Mouse (Mus musculus): ENCODE data around the gene Jag1. TPM values are rescaled to one million over a fixed set of nuclear protein-coding genes. Genes with fewer than 3 reads are reported as not detected.
A peak's percentile ranks its signal among the peaks of the same experiment; 100 is the strongest.

The Jag1 gene
- polyA plus RNA-seq (2015; fragmentation: Nextera tagmentation; extraction: Ambion mirVana), result 14.8 and 15.4 TPM in 2 replicates

GRCm38 (mm10) chr2:137116025-137116674 lies at the start of gene Jag1:
Gene Jag1 (minus strand): TSS chr2:137116644.
- H3K4me1 ChIP-seq (ENCODE audit: insufficient read depth, low read depth, low read length), result no peaks in the 10 kb centered on the region; the same call in 1 of the 2 replicates
- H3K36me3 ChIP-seq (ENCODE audit: insufficient read depth, low read length), result no peaks in the 10 kb centered on the region
- peak within 1 kb of the TSS; percentile 93 for H3K4me2 ChIP-seq (replicated peaks; ENCODE audit: low read depth, low read length)
- TF ChIP-seq CTCF (IDR thresholded peaks at IDR 0.05) (no peak), EP300 (IDR thresholded peaks at IDR 0.05) (no peak)
- H3K27ac ChIP-seq (ENCODE audit: low read length), result peak within 1 kb of the TSS; percentile 98
- H3K9me3 ChIP-seq (ENCODE audit: low read length), result no peaks in the 10 kb centered on the region
- peak within 1 kb of the TSS; percentile 70 for H3K9ac ChIP-seq (replicated peaks; ENCODE audit: low read depth)
- DNase-seq (ENCODE audit: low spot score), result peak; percentile 40
- no peaks in the 10 kb centered on the region for H3K27me3 ChIP-seq (replicated peaks; ENCODE audit: insufficient read depth, low read length)
- 1% methylated on average over 56 of the region's 59 CpGs for WGBS
- H3K4me3 ChIP-seq (ENCODE audit: low read depth, low read length), result peak within 1 kb of the TSS; percentile 83
- no peak for ATAC-seq

GRCm38 (mm10) chr2:137156018-137156417 lies 39.6 kb upstream of the Jag1 start:
- 59% methylated on average over 1 of the region's 1 CpGs for WGBS
- TF ChIP-seq CTCF (IDR thresholded peaks at IDR 0.05) (no peak), EP300 (IDR thresholded peaks at IDR 0.05) (no peak)
- no peak overlapping the region for H3K4me2 ChIP-seq (replicated peaks; ENCODE audit: low read depth, low read length)
- H3K9ac ChIP-seq (replicated peaks; ENCODE audit: low read depth), result no peak overlapping the region
- DNase-seq (ENCODE audit: low spot score) (no peak), ATAC-seq (no peak)
- H3K36me3 ChIP-seq (ENCODE audit: insufficient read depth, low read length), result no peaks in the 10 kb centered on the region
- no peak overlapping the region for H3K4me3 ChIP-seq (ENCODE audit: low read depth, low read length)
- H3K4me1 ChIP-seq (ENCODE audit: insufficient read depth, low read depth, low read length), result no peaks in the 10 kb centered on the region
- no peaks in the 10 kb centered on the region for H3K9me3 ChIP-seq (ENCODE audit: low read length)
- no peaks in the 10 kb centered on the region for H3K27me3 ChIP-seq (replicated peaks; ENCODE audit: insufficient read depth, low read length)
- no peak overlapping the region for H3K27ac ChIP-seq (ENCODE audit: low read length)

DNA sequence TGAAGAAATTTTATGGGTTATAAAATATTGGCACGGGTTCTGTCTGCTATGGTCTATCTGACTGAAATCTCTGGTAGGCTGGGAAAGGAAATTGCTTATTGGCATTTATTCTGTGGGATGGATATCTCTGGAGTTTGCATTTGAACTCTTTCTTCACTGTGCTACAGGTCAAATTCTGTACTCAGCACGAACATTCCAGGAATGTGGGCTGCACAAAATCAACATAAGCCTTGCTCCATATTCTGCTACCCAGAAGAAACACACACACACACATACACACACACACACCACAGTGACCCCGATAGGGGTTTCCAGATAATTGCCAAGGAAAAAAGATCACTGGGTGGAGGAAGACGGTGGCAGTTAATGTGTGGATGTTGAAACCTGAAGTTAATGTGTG lies 37.4 kb upstream of the Jag1 start:
- DNase-seq (ENCODE audit: low spot score), result no peak
- ATAC-seq, result no peak
- Histone ChIP-seq H3K27ac (ENCODE audit: low read length) (no peak overlapping the region), H3K27me3 (replicated peaks; ENCODE audit: insufficient read depth, low read length) (no peaks in the 10 kb centered on the region), H3K36me3 (ENCODE audit: insufficient read depth, low read length) (no peaks in the 10 kb centered on the region), H3K4me3 (ENCODE audit: low read depth, low read length) (no peak overlapping the region), H3K9ac (replicated peaks; ENCODE audit: low read depth) (no peak overlapping the region), H3K9me3 (ENCODE audit: low read length) (no peaks in the 10 kb centered on the region), H3K4me1 (ENCODE audit: insufficient read depth, low read depth, low read length) (no peaks in the 10 kb centered on the region), H3K4me2 (replicated peaks; ENCODE audit: low read depth, low read length) (no peak overlapping the region)
- TF ChIP-seq EP300 (IDR thresholded peaks at IDR 0.05) (no peak), CTCF (IDR thresholded peaks at IDR 0.05) (no peak)
- 42% methylated on average over 4 of the region's 4 CpGs for WGBS

GRCm38 (mm10) chr2:137153172-137153667 lies 36.8 kb upstream of the Jag1 start:
- Histone ChIP-seq H3K27ac (ENCODE audit: low read length) (no peak overlapping the region), H3K27me3 (replicated peaks; ENCODE audit: insufficient read depth, low read length) (no peaks in the 10 kb centered on the region), H3K4me3 (ENCODE audit: low read depth, low read length) (no peak overlapping the region), H3K4me1 (ENCODE audit: insufficient read depth, low read depth, low read length) (no peaks in the 10 kb centered on the region), H3K9me3 (ENCODE audit: low read length) (no peaks in the 10 kb centered on the region), H3K36me3 (ENCODE audit: insufficient read depth, low read length) (no peaks in the 10 kb centered on the region), H3K4me2 (replicated peaks; ENCODE audit: low read depth, low read length) (no peak overlapping the region), H3K9ac (replicated peaks; ENCODE audit: low read depth) (no peak overlapping the region)
- 77% methylated on average over 10 of the region's 10 CpGs for WGBS
- TF ChIP-seq EP300 (IDR thresholded peaks at IDR 0.05) (no peak), CTCF (IDR thresholded peaks at IDR 0.05) (no peak)
- DNase-seq (ENCODE audit: low spot score) (no peak), ATAC-seq (no peak)

GRCm38 (mm10) chr2:137150953-137151352 lies 34.5 kb upstream of the Jag1 start:
- Histone ChIP-seq H3K36me3 (ENCODE audit: insufficient read depth, low read length) (no peaks in the 10 kb centered on the region), H3K9ac (replicated peaks; ENCODE audit: low read depth) (no peak overlapping the region), H3K27me3 (replicated peaks; ENCODE audit: insufficient read depth, low read length) (no peaks in the 10 kb centered on the region), H3K4me1 (ENCODE audit: insufficient read depth, low read depth, low read length) (no peaks in the 10 kb centered on the region), H3K4me2 (replicated peaks; ENCODE audit: low read depth, low read length) (no peak overlapping the region), H3K27ac (ENCODE audit: low read length) (no peak overlapping the region), H3K9me3 (ENCODE audit: low read length) (no peaks in the 10 kb centered on the region), H3K4me3 (ENCODE audit: low read depth, low read length) (no peak overlapping the region)
- DNase-seq (ENCODE audit: low spot score) (no peak), ATAC-seq (no peak)
- TF ChIP-seq CTCF (IDR thresholded peaks at IDR 0.05), result no peak
- no peak for TF ChIP-seq EP300 (IDR thresholded peaks at IDR 0.05)
- 91% methylated on average over 3 of the region's 3 CpGs for WGBS

DNA sequence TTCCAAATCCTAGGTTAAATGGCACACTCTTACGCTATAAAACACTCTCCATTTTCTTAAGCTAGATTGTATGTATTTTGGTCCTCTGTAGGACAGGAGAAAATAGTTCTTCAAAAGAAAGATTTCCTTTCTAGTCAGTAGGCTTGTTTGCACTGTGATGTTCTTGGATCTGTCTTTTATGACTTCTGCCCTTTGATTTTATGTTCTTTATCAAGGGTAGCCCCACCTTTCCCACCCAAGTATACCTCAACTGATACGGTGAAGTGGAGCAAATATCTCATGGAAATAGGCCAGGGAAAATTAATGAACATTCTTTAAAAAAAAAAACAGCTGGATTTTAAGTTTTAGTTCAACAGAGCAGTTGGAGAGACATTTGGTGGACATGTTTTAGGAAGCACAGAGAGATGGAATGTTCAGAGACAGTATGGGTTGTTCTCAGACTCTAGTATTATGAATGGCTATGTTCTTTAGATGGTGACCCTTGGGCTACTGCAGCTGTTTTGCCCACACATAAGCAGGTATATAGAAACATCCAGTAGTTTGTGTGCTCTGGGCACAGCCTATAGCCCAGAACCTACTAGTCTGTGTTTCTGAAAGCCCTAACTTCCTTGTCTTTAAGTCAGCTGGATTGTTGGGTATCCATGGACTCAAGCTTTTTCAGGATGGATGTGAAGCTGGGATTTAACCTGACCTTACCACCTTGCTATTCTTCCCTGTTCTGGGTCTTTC lies 30.7 kb upstream of the Jag1 start:
- Histone ChIP-seq H3K27me3 (replicated peaks; ENCODE audit: insufficient read depth, low read length) (no peaks in the 10 kb centered on the region), H3K27ac (ENCODE audit: low read length) (no peak overlapping the region), H3K4me1 (ENCODE audit: insufficient read depth, low read depth, low read length) (no peaks in the 10 kb centered on the region), H3K9me3 (ENCODE audit: low read length) (no peaks in the 10 kb centered on the region), H3K9ac (replicated peaks; ENCODE audit: low read depth) (no peak overlapping the region), H3K4me3 (ENCODE audit: low read depth, low read length) (no peak overlapping the region), H3K4me2 (replicated peaks; ENCODE audit: low read depth, low read length) (no peak overlapping the region), H3K36me3 (ENCODE audit: insufficient read depth, low read length) (no peaks in the 10 kb centered on the region)
- no peak for TF ChIP-seq EP300 (IDR thresholded peaks at IDR 0.05)
- DNase-seq (ENCODE audit: low spot score), result no peak
- no peak for ATAC-seq
- 80% methylated on average over 2 of the region's 2 CpGs for WGBS
